Mouse (Mus musculus) intestine, embryonic 14.5 days (tissue): ENCODE data around the gene Cx3cl1. TPM values are rescaled to one million over a fixed set of nuclear protein-coding genes. Genes with fewer than 3 reads are reported as not detected.

Experiments
- ATAC-seq: fragments of 200-750 bp; cut with Nextera tagmentation; replicated peaks from 2 replicates; pipeline ENCODE4 v1.8.0; 2017; ENCODE audit warnings: low read depth, moderate number of reproducible peaks, moderate TSS enrichment, moderate library complexity; ENCODE audit not compliant: low FRiP score, low TSS enrichment
- DNase-seq: peaks from one replicate; pipeline ENCODE4 v3.0.0-alpha.2; 2018; ENCODE audit warnings: low spot score
- H3K27ac ChIP-seq: fragments of 300-500 bp; sonication (generic); 2 replicates; pipeline ENCODE4 v1.5.1; 2014; ENCODE audit warnings: low read depth, mild to moderate bottlenecking, control low read depth
- H3K27me3 ChIP-seq: fragments of 300-500 bp; sonication (generic); replicated peaks from 2 replicates; pipeline ENCODE4 v1.6.1; 2014; ENCODE audit warnings: low read length, control low read depth; ENCODE audit not compliant: control insufficient read depth, insufficient read depth
- H3K36me3 ChIP-seq: fragments of 300-500 bp; sonication (generic); 2 replicates; pipeline ENCODE4 v1.6.1; 2014; ENCODE audit warnings: low read length, control low read depth; ENCODE audit not compliant: control insufficient read depth, insufficient read depth
- H3K4me1 ChIP-seq: fragments of 300-500 bp; sonication (generic); replicated peaks from 2 replicates; pipeline ENCODE4 v1.6.1; 2014; ENCODE audit warnings: low read length, control low read depth, mixed read lengths; ENCODE audit not compliant: control insufficient read depth, insufficient read depth
- H3K4me2 ChIP-seq: fragments of 300-500 bp; sonication (generic); 2 replicates; pipeline ENCODE4 v1.6.1; 2014; ENCODE audit warnings: low read length
- H3K4me3 ChIP-seq: fragments of 300-500 bp; sonication (generic); 2 replicates; pipeline ENCODE4 v1.5.1; 2014; ENCODE audit warnings: low read depth, low read length, control low read depth, mixed read lengths
- H3K9ac ChIP-seq: fragments of 300-500 bp; sonication (generic); 2 replicates; pipeline ENCODE4 v1.6.1; 2014; ENCODE audit warnings: mild to moderate bottlenecking, low read length
- H3K9me3 ChIP-seq: fragments of 300-500 bp; sonication (generic); 2 replicates; pipeline ENCODE4 v1.6.1; 2016; ENCODE audit warnings: low read length, control low read depth; ENCODE audit not compliant: control insufficient read depth
- WGBS: fragments of 180-500 bp; shearing (Covaris S2); extraction: QIAGEN DNeasy Blood & Tissue Kit; methylation state at CpG from one replicate; pipeline ENCODE4 v1.1.7; 2014; 5-methylcytosine and 5-hydroxymethylcytosine counted together
- polyA plus RNA-seq: library from polyadenylated mRNA; unstranded; fragments of >200 nt; fragmentation: Nextera tagmentation; extraction: Ambion mirVana; gene quantifications from 2 replicates; pipeline ENCODE4 v1.2.1, GENCODE M21; 2014

The Cx3cl1 gene
- 7.2 and 10.8 TPM in 2 replicates for polyA plus RNA-seq

- WGBS = under 1% methylated on average over 38 of the region's 38 CpGs
- ATAC-seq = peak; percentile 70
- DNase-seq = peak; percentile 83
- Histone ChIP-seq H3K4me2 (peak within 1 kb of the TSS; percentile 57), H3K36me3 (no peaks in the 10 kb centered on the region), H3K9ac (peak within 1 kb of the TSS; percentile 20), H3K27ac (no peak within 1 kb of the TSS), H3K4me3 (peak within 1 kb of the TSS; percentile 37), H3K27me3 (peaks cover 44% of the 10 kb centered on the region), H3K9me3 (no peaks in the 10 kb centered on the region), H3K4me1 (peaks cover 13% of the 10 kb centered on the region)
These were observed at the start of gene Cx3cl1 for GRCm38 (mm10) chr8:94771941-94772670. Gene Cx3cl1, plus strand, starts transcription at chr8:94772009.

- Histone ChIP-seq H3K4me3 (no peak overlapping the region), H3K4me1 (peaks cover 3% of the 10 kb centered on the region; the same call in 1 of the 2 replicates), H3K27me3 (no peaks in the 10 kb centered on the region), H3K9ac (no peak overlapping the region), H3K36me3 (no peaks in the 10 kb centered on the region), H3K4me2 (no peak overlapping the region), H3K9me3 (no peaks in the 10 kb centered on the region), H3K27ac (no peak overlapping the region)
- 82% methylated on average over 5 of the region's 5 CpGs for WGBS
- ATAC-seq (no peak), DNase-seq (no peak)
These were observed 45.8 kb upstream of the Cx3cl1 start for GRCm38 (mm10) chr8:94725998-94726397.

GRCm38 (mm10) chr8:94729301-94729700 lies 42.5 kb upstream of the Cx3cl1 start:
- DNase-seq (no peak), ATAC-seq (no peak)
- peaks cover 3% of the 10 kb centered on the region; the same call in 1 of the 2 replicates for H3K4me1 ChIP-seq
- no peaks in the 10 kb centered on the region for H3K27me3 ChIP-seq
- WGBS = 35% methylated on average over 4 of the region's 4 CpGs
- no peaks in the 10 kb centered on the region for H3K9me3 ChIP-seq
- H3K27ac ChIP-seq = no peak overlapping the region
- no peak overlapping the region for H3K4me2 ChIP-seq
- no peak overlapping the region for H3K9ac ChIP-seq
- no peak overlapping the region for H3K4me3 ChIP-seq
- no peaks in the 10 kb centered on the region for H3K36me3 ChIP-seq

DNA sequence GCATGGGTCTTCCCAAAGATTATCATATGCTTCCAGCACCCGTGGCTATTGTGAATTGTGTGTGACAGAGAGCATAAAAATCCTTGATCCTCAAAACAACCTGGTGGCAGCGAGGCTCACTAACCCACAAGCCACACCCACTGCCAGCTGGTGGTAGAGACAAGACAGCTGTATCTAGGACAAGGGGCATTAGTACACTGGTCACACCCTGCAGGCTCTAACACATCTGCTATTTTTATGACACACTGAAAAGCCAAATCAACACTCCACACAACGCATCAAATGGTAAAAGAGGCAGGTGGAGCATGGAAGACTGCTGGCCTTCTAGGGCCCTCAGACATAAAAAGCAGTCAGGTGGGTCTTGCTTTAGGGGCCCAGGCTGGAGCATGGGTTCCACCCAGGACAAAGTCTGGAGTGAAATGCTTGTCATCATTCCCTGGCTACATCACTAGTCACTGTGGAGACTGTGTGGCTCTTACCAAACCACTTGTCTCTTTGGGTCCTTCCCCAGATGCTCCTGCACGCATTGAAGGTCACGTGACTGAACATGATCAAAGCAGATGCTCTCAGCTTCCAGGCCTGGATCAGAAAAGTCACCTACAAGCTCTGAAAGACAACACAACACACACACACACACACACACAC lies 37.9 kb upstream of the Cx3cl1 start:
- WGBS = 60% methylated on average over 5 of the region's 5 CpGs
- H3K36me3 ChIP-seq = no peaks in the 10 kb centered on the region
- H3K4me1 ChIP-seq = peaks cover 3% of the 10 kb centered on the region; the same call in 1 of the 2 replicates
- ATAC-seq = no peak
- DNase-seq = no peak
- H3K4me3 ChIP-seq = no peak overlapping the region
- no peak overlapping the region for H3K9ac ChIP-seq
- no peaks in the 10 kb centered on the region for H3K27me3 ChIP-seq
- no peak overlapping the region for H3K27ac ChIP-seq
- H3K9me3 ChIP-seq = no peaks in the 10 kb centered on the region
- no peak overlapping the region for H3K4me2 ChIP-seq

- H3K9ac ChIP-seq = no peak overlapping the region
- H3K4me1 ChIP-seq = no peaks in the 10 kb centered on the region
- no peak overlapping the region for H3K4me2 ChIP-seq
- no peaks in the 10 kb centered on the region for H3K9me3 ChIP-seq
- ATAC-seq (no peak), DNase-seq (peak; percentile 38)
- H3K4me3 ChIP-seq = no peak overlapping the region
- 75% methylated on average over 7 of the region's 7 CpGs for WGBS
- H3K27me3 ChIP-seq = no peaks in the 10 kb centered on the region
- no peaks in the 10 kb centered on the region for H3K36me3 ChIP-seq
- H3K27ac ChIP-seq = no peak overlapping the region
These were observed 37.0 kb upstream of the Cx3cl1 start for GRCm38 (mm10) chr8:94734735-94735350.

GRCm38 (mm10) chr8:94735426-94736094 lies 36.2 kb upstream of the Cx3cl1 start:
- Histone ChIP-seq H3K9me3 (peaks cover 1% of the 10 kb centered on the region; the same call in 1 of the 2 replicates), H3K27ac (no peak overlapping the region), H3K36me3 (no peaks in the 10 kb centered on the region), H3K4me1 (no peaks in the 10 kb centered on the region), H3K4me2 (no peak overlapping the region), H3K9ac (no peak overlapping the region), H3K27me3 (no peaks in the 10 kb centered on the region), H3K4me3 (no peak overlapping the region)
- WGBS = 57% methylated on average over 5 of the region's 5 CpGs
- peak; percentile 44 for DNase-seq
- ATAC-seq = no peak

GRCm38 (mm10) chr8:94739829-94740228 lies 32.0 kb upstream of the Cx3cl1 start:
- H3K9me3 ChIP-seq = peaks cover 4% of the 10 kb centered on the region; the same call in 1 of the 2 replicates
- no peak overlapping the region for H3K4me3 ChIP-seq
- H3K36me3 ChIP-seq = no peaks in the 10 kb centered on the region
- no peak overlapping the region for H3K27ac ChIP-seq
- 91% methylated on average over 6 of the region's 6 CpGs for WGBS
- DNase-seq = peak; percentile 37
- ATAC-seq = no peak
- H3K9ac ChIP-seq = no peak overlapping the region
- H3K4me1 ChIP-seq = no peaks in the 10 kb centered on the region
- no peak overlapping the region for H3K4me2 ChIP-seq
- H3K27me3 ChIP-seq = no peaks in the 10 kb centered on the region

DNA sequence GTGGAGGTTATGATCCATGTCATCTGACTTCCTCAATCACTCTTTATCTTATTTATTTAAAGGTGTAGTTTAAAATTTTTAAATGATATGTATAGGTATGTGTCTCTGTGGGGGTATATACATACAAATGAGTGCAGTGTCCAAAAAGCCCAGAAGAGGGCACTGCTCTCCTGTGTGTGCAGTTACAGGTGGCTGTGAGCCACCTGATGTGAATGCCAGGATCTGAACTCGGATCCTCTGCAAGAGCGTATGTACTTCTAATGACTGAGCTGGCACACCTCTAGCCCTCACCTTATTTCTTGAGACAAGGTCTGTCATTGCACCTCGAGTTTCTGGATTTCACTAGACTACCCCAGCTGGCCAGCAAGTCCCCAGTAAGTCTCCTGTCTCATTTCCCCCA lies 31.2 kb upstream of the Cx3cl1 start:
- 82% methylated on average over 3 of the region's 3 CpGs for WGBS
- no peaks in the 10 kb centered on the region for H3K36me3 ChIP-seq
- peak; percentile 44 for DNase-seq
- H3K9ac ChIP-seq = no peak overlapping the region
- H3K27me3 ChIP-seq = no peaks in the 10 kb centered on the region
- H3K4me1 ChIP-seq = no peaks in the 10 kb centered on the region
- H3K4me3 ChIP-seq = no peak overlapping the region
- peaks cover 4% of the 10 kb centered on the region; the same call in 1 of the 2 replicates for H3K9me3 ChIP-seq
- no peak for ATAC-seq
- no peak overlapping the region for H3K4me2 ChIP-seq
- H3K27ac ChIP-seq = no peak overlapping the region
